In genomic region chr3:107537504-107537889, GRCm38 (mm10) we compare ENCODE assay signal across 8 mouse cellular contexts. TPM values are rescaled to one million over a fixed set of nuclear protein-coding genes. Genes with fewer than 3 reads are reported as not detected.
DNase-seq lines count a peak whose midpoint lies in the region; ATAC-seq and TF ChIP-seq lines count a peak whose summit lies in the region.
"Had no signal": no experiment of that assay in that cellular context is flagged by ENCODE, and none has a peak within 500 bp of the region (broad histone marks: within the 10 kb centered on the region; RNA-seq: fewer than 3 reads in every experiment).

No protein-coding gene starts in this region.

- no peak for TF ChIP-seq POLR2A in olfactory bulb, adult 2 months (IDR thresholded peaks at IDR 0.05; ENCODE audit: insufficient read depth, low read depth, low read length)

- peak overlapping the region; percentile 53 for H3K4me2 ChIP-seq in forebrain, embryonic 15.5 days (replicated peaks)

- ATAC-seq in forebrain, embryonic 15.5 days (replicated peaks), result peak; percentile 47

- no peak; the same call in 1 of the 2 replicates for TF ChIP-seq CTCF in layer of hippocampus, adult 2 months (conservative IDR thresholded peaks at IDR 0.05)
- no peak for TF ChIP-seq CTCF in olfactory bulb, adult 2 months (IDR thresholded peaks at IDR 0.05; ENCODE audit: insufficient read depth, low read depth, low read length)

- peak overlapping the region; percentile 54; the same call in 1 of the 2 replicates for H3K9ac ChIP-seq in forebrain, embryonic 15.5 days (replicated peaks)

- peak overlapping the region; percentile 87 for H3K27ac ChIP-seq in layer of hippocampus, adult 2 months
- H3K27ac ChIP-seq in forebrain, embryonic 15.5 days (replicated peaks), result peak overlapping the region; percentile 97
- peak overlapping the region; percentile 72; the same call in 1 of the 2 replicates for H3K27ac ChIP-seq in limb, embryonic 10.5 days
- H3K27ac ChIP-seq in olfactory bulb, adult 2 months (ENCODE audit: insufficient read depth, low read depth, low read length), result peak overlapping the region; percentile 63

- H3K36me3 ChIP-seq in forebrain, embryonic 15.5 days, result no peaks in the 10 kb centered on the region
- no peaks in the 10 kb centered on the region for H3K36me3 ChIP-seq in limb, embryonic 10.5 days

- H3K4me3 ChIP-seq in layer of hippocampus, adult 2 months, result peak overlapping the region; percentile 39
- peak overlapping the region; percentile 30; the same call in 1 of the 2 replicates for H3K4me3 ChIP-seq in forebrain, embryonic 15.5 days
- peak overlapping the region; percentile 37 for H3K4me3 ChIP-seq in limb, embryonic 10.5 days
- H3K4me3 ChIP-seq in olfactory bulb, adult 2 months (ENCODE audit: insufficient read depth, low read depth, low read length), result peak overlapping the region; percentile 23; the same call in 1 of the 2 replicates

- DNase-seq in layer of hippocampus, adult 2 months (ENCODE audit: low spot score in 2 of 2), result no peak
- DNase-seq in layer of hippocampus, adult 8-10 months (ENCODE audit: low spot score in 2 of 2), result no peak
- DNase-seq in limb, embryonic 10.5 days (ENCODE audit: low spot score), result no peak
- no peak for DNase-seq in retina, embryonic 14.5 days (ENCODE audit: low spot score)
- no peak for DNase-seq in right cerebral cortex, postnatal 25 days
- DNase-seq: thymus, postnatal 36 days had no signal

- peaks cover 24% of the 10 kb centered on the region for H3K4me1 ChIP-seq in forebrain, embryonic 15.5 days
- H3K4me1 ChIP-seq in limb, embryonic 10.5 days, result peaks cover 24% of the 10 kb centered on the region
- H3K4me1 ChIP-seq in olfactory bulb, adult 2 months (ENCODE audit: control insufficient read depth, insufficient read depth, low read length), result peaks cover 19% of the 10 kb centered on the region

- H3K9me3 ChIP-seq in forebrain, embryonic 15.5 days, result no peaks in the 10 kb centered on the region
- H3K9me3 ChIP-seq in limb, embryonic 10.5 days (replicated peaks), result no peaks in the 10 kb centered on the region

- WGBS in forebrain, embryonic 15.5 days, result 21% methylated on average over 8 of the region's 8 CpGs
- WGBS in limb, embryonic 10.5 days, result 27% methylated on average over 8 of the region's 8 CpGs
- WGBS in olfactory bulb, adult 2 months, result 19% methylated on average over 8 of the region's 8 CpGs

- no peaks in the 10 kb centered on the region for H3K27me3 ChIP-seq in forebrain, embryonic 15.5 days
- peaks cover 87% of the 10 kb centered on the region for H3K27me3 ChIP-seq in limb, embryonic 10.5 days (ENCODE audit: low read depth, poor library complexity, severe bottlenecking)

RNA-seq across cellular contexts. Expression of gene Ubl4b, which starts 17.4 kb away (rescaled TPM):
- total RNA-seq in layer of hippocampus, adult 2 months (2021), result not detected
- not detected for total RNA-seq in layer of hippocampus, adult 8-10 months (2022)
- polyA plus RNA-seq in forebrain, embryonic 15.5 days (2015; fragmentation: Nextera tagmentation; extraction: Ambion mirVana), result 0.13 TPM in 1 of 2 replicates, not detected in the other
- polyA plus RNA-seq in limb, embryonic 10.5 days (2016; fragmentation: Nextera tagmentation; extraction: Ambion mirVana), result 0.76 and 0.98 TPM in 2 replicates
- not detected in 2 replicates for polyA plus RNA-seq in olfactory bulb, adult 2 months (2012; ENCODE audit: insufficient read depth, insufficient read length, low replicate concordance, missing spikeins)

RNA-seq across cellular contexts. Expression of gene Slc6a17, which starts 19.7 kb away (rescaled TPM):
- 100 to 1,000 TPM; 276 to 290 TPM for total RNA-seq in layer of hippocampus, adult 2 months (2021)
- total RNA-seq in layer of hippocampus, adult 8-10 months (2022), result 100 to 1,000 TPM; 272 to 323 (median 290) TPM
- polyA plus RNA-seq in forebrain, embryonic 15.5 days (2015; fragmentation: Nextera tagmentation; extraction: Ambion mirVana), result 17.2 and 19.6 TPM in 2 replicates
- polyA plus RNA-seq in limb, embryonic 10.5 days (2016; fragmentation: Nextera tagmentation; extraction: Ambion mirVana), result 6.0 and 6.3 TPM in 2 replicates
- 351 TPM in 1 of 2 replicates, not detected in the other for polyA plus RNA-seq in olfactory bulb, adult 2 months (2012; ENCODE audit: insufficient read depth, insufficient read length, low replicate concordance, missing spikeins)

RNA-seq across cellular contexts. Expression of gene Alx3, which starts 57.3 kb away (rescaled TPM):
- under 1 TPM; 0.56 to 0.84 TPM for total RNA-seq in layer of hippocampus, adult 2 months (2021)
- 1 to 10 TPM in 1 of 4 experiments, under 1 TPM in 2, not detected in 1; 0.45 to 1.4 (median 0.83) TPM for total RNA-seq in layer of hippocampus, adult 8-10 months (2022)
- 2.5 and 3.1 TPM in 2 replicates for polyA plus RNA-seq in forebrain, embryonic 15.5 days (2015; fragmentation: Nextera tagmentation; extraction: Ambion mirVana)
- 31.1 and 37.4 TPM in 2 replicates for polyA plus RNA-seq in limb, embryonic 10.5 days (2016; fragmentation: Nextera tagmentation; extraction: Ambion mirVana)
- not detected in 2 replicates for polyA plus RNA-seq in olfactory bulb, adult 2 months (2012; ENCODE audit: insufficient read depth, insufficient read length, low replicate concordance, missing spikeins)
